In genomic region chr3:22073916-22074315, GRCm38 (mm10) we compare ENCODE assay signal across 24 mouse cellular contexts. TPM values are rescaled to one million over a fixed set of nuclear protein-coding genes. Genes with fewer than 3 reads are reported as not detected.
A peak's percentile ranks its signal among the peaks of the same experiment; 100 is the strongest.
DNase-seq lines count a peak whose midpoint lies in the region; ATAC-seq and TF ChIP-seq lines count a peak whose summit lies in the region.
"Had no signal": no experiment of that assay in that cellular context is flagged by ENCODE, and none has a peak within 500 bp of the region (broad histone marks: within the 10 kb centered on the region; RNA-seq: fewer than 3 reads in every experiment).

No protein-coding gene starts in this region.

- 0 out of 2 replicates have a peak overlapping the region, but pooled peaks have one; percentile 93 for H3K4me3 ChIP-seq in embryonic facial prominence, embryonic 14.5 days (ENCODE audit: low read depth, low read length)
- H3K4me3 ChIP-seq in embryonic facial prominence, embryonic 10.5 days, result no peak overlapping the region
- no peak overlapping the region for H3K4me3 ChIP-seq in liver, postnatal 0 days (ENCODE audit: low read depth, low read length)
- H3K4me3 ChIP-seq in liver, embryonic 12.5 days, result no peak overlapping the region
- H3K4me3 ChIP-seq in spleen, adult 2 months (ENCODE audit: extremely low read depth, insufficient read depth, insufficient read length), result no peak overlapping the region

- H3K4me2 ChIP-seq in embryonic facial prominence, embryonic 14.5 days (ENCODE audit: low read depth, low read length), result no peak overlapping the region; the same call in 1 of the 2 replicates
- peak overlapping the region; percentile 87 for H3K4me2 ChIP-seq in liver, postnatal 0 days (ENCODE audit: low read depth, low read length)
- H3K4me2 ChIP-seq in liver, embryonic 12.5 days, result no peak overlapping the region

- TF ChIP-seq EP300 in liver, postnatal 0 days (IDR thresholded peaks at IDR 0.05; ENCODE audit: low read depth), result no peak

- H3K36me3 ChIP-seq in embryonic facial prominence, embryonic 14.5 days (ENCODE audit: control insufficient read depth, insufficient read depth, low read length), result no peaks in the 10 kb centered on the region
- 0 out of 2 replicates have a peak, but pooled peaks cover under 1% of the 10 kb centered on the region for H3K36me3 ChIP-seq in embryonic facial prominence, embryonic 10.5 days (replicated peaks)
- H3K36me3 ChIP-seq in liver, postnatal 0 days (replicated peaks; ENCODE audit: insufficient read depth, low read length), result no peaks in the 10 kb centered on the region
- 0 out of 2 replicates have a peak, but pooled peaks cover under 1% of the 10 kb centered on the region for H3K36me3 ChIP-seq in liver, embryonic 12.5 days
- H3K36me3 ChIP-seq in spleen, adult 2 months (ENCODE audit: control insufficient read depth, insufficient read depth, low read length), result no peaks in the 10 kb centered on the region
- H3K36me3 ChIP-seq: embryonic facial prominence, embryonic 12.5 days; forebrain, embryonic 15.5 days; liver, embryonic 15.5 days; neural tube, embryonic 12.5 days; stomach, embryonic 15.5 days had no signal

- TF ChIP-seq POLR2A in spleen, adult 2 months (IDR thresholded peaks at IDR 0.05; ENCODE audit: low read depth, low read length), result no peak

- H3K9ac ChIP-seq in embryonic facial prominence, embryonic 14.5 days (ENCODE audit: low read depth, low read length), result no peak overlapping the region
- no peak overlapping the region for H3K9ac ChIP-seq in liver, postnatal 0 days (replicated peaks)
- no peak overlapping the region for H3K9ac ChIP-seq in liver, embryonic 12.5 days
- H3K9ac ChIP-seq: embryonic facial prominence, embryonic 12.5 days; forebrain, embryonic 15.5 days; liver, embryonic 15.5 days; stomach, embryonic 15.5 days had no signal

- 73% methylated on average over 1 of the region's 1 CpGs for WGBS in embryonic facial prominence, embryonic 14.5 days
- WGBS in embryonic facial prominence, embryonic 10.5 days, result 58% methylated on average over 1 of the region's 1 CpGs
- WGBS in liver, postnatal 0 days (ENCODE audit: insufficient replicate concordance), result 85% methylated on average over 1 of the region's 1 CpGs
- 88% methylated on average over 1 of the region's 1 CpGs for WGBS in liver, embryonic 12.5 days (ENCODE audit: insufficient replicate concordance)
- WGBS in spleen, adult 2 months, result 87% methylated on average over 1 of the region's 1 CpGs

- no peak for DNase-seq in embryonic facial prominence, embryonic 14.5 days (ENCODE audit: low spot score)
- DNase-seq in embryonic facial prominence, embryonic 10.5 days (ENCODE audit: low spot score), result no peak
- DNase-seq in liver, postnatal 0 days, result no peak
- no peak for DNase-seq in spleen, adult 2 months (ENCODE audit: low read depth in 1 of 2, low spot score in 2 of 2)
- DNase-seq in spleen, postnatal 14 days (ENCODE audit: low spot score in 2 of 2), result no peak
- DNase-seq in adrenal gland, postnatal 4 days (ENCODE audit: low spot score in 2 of 2), result no peak
- DNase-seq: adrenal gland, postnatal 10 days; cerebellum, adult 11-12 months; gastrocnemius, postnatal 36 days; kidney, adult 11 months; layer of hippocampus, postnatal 36 days; lung, postnatal 14 days; right cerebral cortex, postnatal 14 days; spleen, adult 18-20 months; thymus, adult 18-20 months; thymus, postnatal 4 days had no signal

- H3K27me3 ChIP-seq in embryonic facial prominence, embryonic 14.5 days (replicated peaks; ENCODE audit: control insufficient read depth, insufficient read depth, low read length), result no peaks in the 10 kb centered on the region
- no peaks in the 10 kb centered on the region for H3K27me3 ChIP-seq in embryonic facial prominence, embryonic 10.5 days (replicated peaks; ENCODE audit: low read depth, poor library complexity, severe bottlenecking)
- H3K27me3 ChIP-seq in liver, postnatal 0 days (ENCODE audit: insufficient read depth, low read length), result no peaks in the 10 kb centered on the region
- H3K27me3 ChIP-seq in liver, embryonic 12.5 days (replicated peaks), result no peaks in the 10 kb centered on the region; the same call in 1 of the 2 replicates
- H3K27me3 ChIP-seq in spleen, adult 2 months (ENCODE audit: control insufficient read depth, insufficient read depth, low read length), result no peaks in the 10 kb centered on the region
- H3K27me3 ChIP-seq: CH12.LX; embryonic facial prominence, embryonic 12.5 days; forebrain, embryonic 15.5 days; liver, embryonic 15.5 days; neural tube, embryonic 12.5 days; stomach, embryonic 15.5 days had no signal

- no peak for TF ChIP-seq CTCF in liver, postnatal 0 days (IDR thresholded peaks at IDR 0.05; ENCODE audit: low read depth)
- TF ChIP-seq CTCF in spleen, adult 2 months (IDR thresholded peaks at IDR 0.05; ENCODE audit: extremely low read depth, insufficient read depth, insufficient read length, insufficient replicate concordance), result no peak

- H3K9me3 ChIP-seq in embryonic facial prominence, embryonic 14.5 days (ENCODE audit: control insufficient read depth, low read length), result no peaks in the 10 kb centered on the region
- H3K9me3 ChIP-seq in embryonic facial prominence, embryonic 10.5 days, result no peaks in the 10 kb centered on the region
- no peaks in the 10 kb centered on the region for H3K9me3 ChIP-seq in liver, postnatal 0 days (ENCODE audit: low read length)
- H3K9me3 ChIP-seq in liver, embryonic 12.5 days (replicated peaks), result no peaks in the 10 kb centered on the region
- H3K9me3 ChIP-seq: embryonic facial prominence, embryonic 12.5 days; forebrain, embryonic 15.5 days; liver, embryonic 15.5 days; neural tube, embryonic 12.5 days; stomach, embryonic 15.5 days had no signal

- ATAC-seq in embryonic facial prominence, embryonic 14.5 days (ENCODE audit: low read depth), result no peak
- no peak for ATAC-seq in liver, postnatal 0 days
- no peak for ATAC-seq in liver, embryonic 12.5 days
- ATAC-seq: forebrain, embryonic 15.5 days had no signal

- no peak overlapping the region for H3K27ac ChIP-seq in embryonic facial prominence, embryonic 14.5 days (replicated peaks; ENCODE audit: low read depth, low read length)
- no peak overlapping the region for H3K27ac ChIP-seq in embryonic facial prominence, embryonic 10.5 days (replicated peaks)
- H3K27ac ChIP-seq in liver, postnatal 0 days (ENCODE audit: low read depth), result peak overlapping the region; percentile 99
- no peak overlapping the region for H3K27ac ChIP-seq in liver, embryonic 12.5 days
- 0 out of 2 replicates have a peak overlapping the region, but pooled peaks have one; percentile 38 for H3K27ac ChIP-seq in spleen, adult 2 months (ENCODE audit: insufficient read depth, low read length)
- H3K27ac ChIP-seq: embryonic facial prominence, embryonic 12.5 days; forebrain, embryonic 15.5 days; kidney, postnatal 0 days; neural tube, embryonic 12.5 days; stomach, embryonic 15.5 days had no signal

- H3K4me1 ChIP-seq in embryonic facial prominence, embryonic 14.5 days (ENCODE audit: control insufficient read depth, insufficient read depth, low read length), result peaks cover 22% of the 10 kb centered on the region
- peaks cover 26% of the 10 kb centered on the region for H3K4me1 ChIP-seq in embryonic facial prominence, embryonic 10.5 days
- peaks cover 13% of the 10 kb centered on the region for H3K4me1 ChIP-seq in liver, postnatal 0 days (ENCODE audit: insufficient read depth)
- H3K4me1 ChIP-seq in liver, embryonic 12.5 days, result peaks cover 35% of the 10 kb centered on the region
- H3K4me1 ChIP-seq in spleen, adult 2 months (ENCODE audit: control insufficient read depth, insufficient read depth, insufficient read length), result peaks cover 17% of the 10 kb centered on the region; the same call in 1 of the 2 replicates

RNA-seq across cellular contexts. Expression of gene Tbl1xr1, which starts 2.5 kb away (rescaled TPM):
- polyA plus RNA-seq in embryonic facial prominence, embryonic 14.5 days (2014; fragmentation: Nextera tagmentation; extraction: Ambion mirVana), result 20.8 and 23.2 TPM in 2 replicates
- polyA plus RNA-seq in embryonic facial prominence, embryonic 10.5 days (2016; fragmentation: Nextera tagmentation; extraction: Ambion mirVana), result 23.0 and 25.7 TPM in 2 replicates
- polyA plus RNA-seq in liver, postnatal 0 days (2015; fragmentation: Nextera tagmentation; extraction: Ambion mirVana), result 8.8 and 9.8 TPM in 2 replicates
- 12.0 and 12.2 TPM in 2 replicates for polyA plus RNA-seq in liver, embryonic 12.5 days (2016; fragmentation: Nextera tagmentation; extraction: Ambion mirVana)
- 17.8 and 30.6 TPM in 2 replicates for polyA plus RNA-seq in spleen, adult 2 months (2012; rRNA removed)
- 10 to 100 TPM; 73.7 to 99.3 TPM for total RNA-seq in adrenal gland, postnatal 4 days (2021)

Comparison
In these comparisons a context has a peak if more than half of its experiments do, and no peak if none do; other contexts are left out.
1. H3K27ac ChIP-seq: peak in liver, postnatal 0 days (single experiment) and spleen, adult 2 months (single experiment); none in embryonic facial prominence, embryonic 14.5 days (single experiment), embryonic facial prominence, embryonic 10.5 days (single experiment) and liver, embryonic 12.5 days (single experiment).